8 mouse cellular contexts compared by ENCODE assay signal in genomic region chr19:46523480-46524151, GRCm38 (mm10). TPM values are rescaled to one million over a fixed set of nuclear protein-coding genes. Genes with fewer than 3 reads are reported as not detected.
DNase-seq lines count a peak whose midpoint lies in the region; ATAC-seq and TF ChIP-seq lines count a peak whose summit lies in the region.

No protein-coding gene starts in this region.

- no peaks in the 10 kb centered on the region for H3K36me3 ChIP-seq in thymus, adult 2 months (ENCODE audit: control insufficient read depth, insufficient read depth, low read length)
- no peaks in the 10 kb centered on the region for H3K36me3 ChIP-seq in embryonic facial prominence, embryonic 11.5 days (replicated peaks; ENCODE audit: control insufficient read depth, insufficient read depth, low read depth, low read length)
- H3K36me3 ChIP-seq in heart, embryonic 15.5 days, result no peaks in the 10 kb centered on the region
- no peaks in the 10 kb centered on the region for H3K36me3 ChIP-seq in lung, embryonic 14.5 days (ENCODE audit: insufficient read depth)

- H3K9ac ChIP-seq in embryonic facial prominence, embryonic 11.5 days (replicated peaks; ENCODE audit: low read length), result no peak overlapping the region; the same call in 1 of the 2 replicates
- H3K9ac ChIP-seq in heart, embryonic 15.5 days, result peak overlapping the region; percentile 38
- H3K9ac ChIP-seq in lung, embryonic 14.5 days, result peak overlapping the region; percentile 20

- H3K4me2 ChIP-seq in embryonic facial prominence, embryonic 11.5 days (ENCODE audit: low read depth, low read length), result peak overlapping the region; percentile 54
- H3K4me2 ChIP-seq in heart, embryonic 15.5 days, result peak overlapping the region; percentile 70
- H3K4me2 ChIP-seq in lung, embryonic 14.5 days, result peak overlapping the region; percentile 61

- no peaks in the 10 kb centered on the region for H3K27me3 ChIP-seq in thymus, adult 2 months (ENCODE audit: control insufficient read depth, insufficient read depth, low read length)
- H3K27me3 ChIP-seq in embryonic facial prominence, embryonic 11.5 days (ENCODE audit: control insufficient read depth, insufficient read depth, low read length), result no peaks in the 10 kb centered on the region
- no peaks in the 10 kb centered on the region for H3K27me3 ChIP-seq in heart, embryonic 15.5 days
- no peaks in the 10 kb centered on the region for H3K27me3 ChIP-seq in lung, embryonic 14.5 days (ENCODE audit: insufficient read depth, low read length)

- peak; percentile 37 for DNase-seq in thymus, adult 2 months
- DNase-seq in thymus, adult 18-20 months, result no peak
- peak; percentile 87 for DNase-seq in embryonic facial prominence, embryonic 11.5 days (ENCODE audit: low spot score)
- peak; percentile 65 to 80 for DNase-seq in layer of hippocampus, adult 18-20 months (ENCODE audit: low spot score in 2 of 2)
- peak; percentile 83 for DNase-seq in lung, embryonic 14.5 days
- DNase-seq in right cerebral cortex, postnatal 10 days (ENCODE audit: low spot score in 2 of 2), result peak; percentile 82 to 91

- peak; percentile 81 for ATAC-seq in embryonic facial prominence, embryonic 11.5 days (replicated peaks; ENCODE audit: insufficient number of reproducible peaks, low FRiP score, low TSS enrichment, low read depth)
- ATAC-seq in heart, embryonic 15.5 days (replicated peaks; ENCODE audit: insufficient number of reproducible peaks, insufficient read depth, low FRiP score, low read depth), result peak; percentile 77
- peak; percentile 84 for ATAC-seq in lung, embryonic 14.5 days (ENCODE audit: insufficient read depth)
- no peak for ATAC-seq in inflammation-experienced regulatory T-cells, adult 6 months

- H3K27ac ChIP-seq in thymus, adult 2 months (ENCODE audit: control insufficient read depth, insufficient read depth, low read length), result no peak overlapping the region
- peak overlapping the region; percentile 65 for H3K27ac ChIP-seq in embryonic facial prominence, embryonic 11.5 days (replicated peaks; ENCODE audit: low read depth, low read length)
- H3K27ac ChIP-seq in heart, embryonic 15.5 days, result peak overlapping the region; percentile 81
- peak overlapping the region; percentile 81 for H3K27ac ChIP-seq in lung, embryonic 14.5 days (ENCODE audit: low read depth)

- no peak for TF ChIP-seq CTCF in thymus, adult 2 months (IDR thresholded peaks at IDR 0.05; ENCODE audit: borderline replicate concordance, control insufficient read depth, extremely low read depth, insufficient read depth, low read length, poor library complexity)
- TF ChIP-seq CTCF in lung, embryonic 14.5 days (IDR thresholded peaks at IDR 0.05; ENCODE audit: low read depth), result no peak

- peaks cover 76% of the 10 kb centered on the region for H3K4me1 ChIP-seq in thymus, adult 2 months (replicated peaks; ENCODE audit: control insufficient read depth, insufficient read depth, low read length)
- H3K4me1 ChIP-seq in embryonic facial prominence, embryonic 11.5 days (ENCODE audit: control insufficient read depth, insufficient read depth, low read length), result peaks cover 26% of the 10 kb centered on the region
- H3K4me1 ChIP-seq in heart, embryonic 15.5 days (replicated peaks), result peaks cover 79% of the 10 kb centered on the region
- peaks cover 34% of the 10 kb centered on the region for H3K4me1 ChIP-seq in lung, embryonic 14.5 days (ENCODE audit: insufficient read depth)

- no peak for TF ChIP-seq POLR2A in thymus, adult 2 months (IDR thresholded peaks at IDR 0.05; ENCODE audit: control insufficient read depth, extremely low read depth, insufficient read depth, low read length, poor library complexity)

- no peak overlapping the region for H3K4me3 ChIP-seq in thymus, adult 2 months (ENCODE audit: control insufficient read depth, insufficient read depth, low read length)
- H3K4me3 ChIP-seq in embryonic facial prominence, embryonic 11.5 days (ENCODE audit: low read depth, low read length), result peak overlapping the region; percentile 12; the same call in 1 of the 2 replicates
- peak overlapping the region; percentile 31 for H3K4me3 ChIP-seq in heart, embryonic 15.5 days
- H3K4me3 ChIP-seq in lung, embryonic 14.5 days (ENCODE audit: low read depth, low read length), result peak overlapping the region; percentile 14

- no peaks in the 10 kb centered on the region for H3K9me3 ChIP-seq in embryonic facial prominence, embryonic 11.5 days (replicated peaks; ENCODE audit: control insufficient read depth, low read length)
- no peaks in the 10 kb centered on the region for H3K9me3 ChIP-seq in heart, embryonic 15.5 days (replicated peaks)
- H3K9me3 ChIP-seq in lung, embryonic 14.5 days (ENCODE audit: low read depth, low read length), result no peaks in the 10 kb centered on the region

- 38% methylated on average over 20 of the region's 20 CpGs for WGBS in thymus, adult 2 months
- 4% methylated on average over 20 of the region's 20 CpGs for WGBS in embryonic facial prominence, embryonic 11.5 days
- 9% methylated on average over 20 of the region's 20 CpGs for WGBS in heart, embryonic 15.5 days
- WGBS in lung, embryonic 14.5 days, result 7% methylated on average over 20 of the region's 20 CpGs

RNA-seq across cellular contexts. Expression of gene Trim8, which starts 22.1 kb away (rescaled TPM):
- polyA plus RNA-seq in thymus, adult 2 months (2012; rRNA removed), result 57.9 and 78.2 TPM in 2 replicates
- 17.8 and 18.6 TPM in 2 replicates for polyA plus RNA-seq in embryonic facial prominence, embryonic 11.5 days (2014; fragmentation: Nextera tagmentation; extraction: Ambion mirVana)
- polyA plus RNA-seq in heart, embryonic 15.5 days (2015; fragmentation: Nextera tagmentation; extraction: Ambion mirVana), result 15.9 and 19.2 TPM in 2 replicates
- total RNA-seq in layer of hippocampus, adult 18-20 months (2021), result 100 to 1,000 TPM; 110 to 112 TPM
- polyA plus RNA-seq in lung, embryonic 14.5 days (2014; fragmentation: Nextera tagmentation; extraction: Ambion mirVana), result 28.3 and 31.0 TPM in 2 replicates
- 10 to 100 TPM; 24.1 to 26.3 (median 25.9) TPM for polyA plus RNA-seq in inflammation-experienced regulatory T-cells, adult 6 months (2017; shearing (Covaris generic))

RNA-seq across cellular contexts. Expression of gene Arl3, which starts 49.4 kb away (rescaled TPM):
- 17.0 and 21.6 TPM in 2 replicates for polyA plus RNA-seq in thymus, adult 2 months (2012; rRNA removed)
- polyA plus RNA-seq in embryonic facial prominence, embryonic 11.5 days (2014; fragmentation: Nextera tagmentation; extraction: Ambion mirVana), result 122 and 130 TPM in 2 replicates
- polyA plus RNA-seq in heart, embryonic 15.5 days (2015; fragmentation: Nextera tagmentation; extraction: Ambion mirVana), result 86.9 and 91.8 TPM in 2 replicates
- total RNA-seq in layer of hippocampus, adult 18-20 months (2021), result 100 to 1,000 TPM; 127 to 132 TPM
- 78.6 and 85.4 TPM in 2 replicates for polyA plus RNA-seq in lung, embryonic 14.5 days (2014; fragmentation: Nextera tagmentation; extraction: Ambion mirVana)
- polyA plus RNA-seq in inflammation-experienced regulatory T-cells, adult 6 months (2017; shearing (Covaris generic)), result 10 to 100 TPM; 25.9 to 27.1 (median 26.8) TPM

RNA-seq across cellular contexts. Expression of gene Sfxn2, which starts 49.5 kb away (rescaled TPM):
- 5.6 and 6.5 TPM in 2 replicates for polyA plus RNA-seq in thymus, adult 2 months (2012; rRNA removed)
- 13.6 and 14.7 TPM in 2 replicates for polyA plus RNA-seq in embryonic facial prominence, embryonic 11.5 days (2014; fragmentation: Nextera tagmentation; extraction: Ambion mirVana)
- 8.8 and 10.9 TPM in 2 replicates for polyA plus RNA-seq in heart, embryonic 15.5 days (2015; fragmentation: Nextera tagmentation; extraction: Ambion mirVana)
- 1 to 10 TPM; 5.2 to 7.6 TPM for total RNA-seq in layer of hippocampus, adult 18-20 months (2021)
- polyA plus RNA-seq in lung, embryonic 14.5 days (2014; fragmentation: Nextera tagmentation; extraction: Ambion mirVana), result 22.2 and 24.9 TPM in 2 replicates
- polyA plus RNA-seq in inflammation-experienced regulatory T-cells, adult 6 months (2017; shearing (Covaris generic)), result 1 to 10 TPM; 3.8 to 9.2 (median 8.7) TPM

Comparison
In these comparisons a context has a peak if more than half of its experiments do, and no peak if none do; other contexts are left out.
1. DNase-seq: peak in thymus, adult 2 months (single experiment), embryonic facial prominence, embryonic 11.5 days (single experiment), layer of hippocampus, adult 18-20 months (2 of 2), lung, embryonic 14.5 days (single experiment) and right cerebral cortex, postnatal 10 days (2 of 2); none in thymus, adult 18-20 months (0 of 2).
2. Peak in every context shown above with its lines, with median percentiles within 50 percentile points of each other: H3K4me2 ChIP-seq.